Mouse (Mus musculus): ENCODE data around the gene Sbno1. TPM values are rescaled to one million over a fixed set of nuclear protein-coding genes. Genes with fewer than 3 reads are reported as not detected.
A peak's percentile ranks its signal among the peaks of the same experiment; 100 is the strongest.

Sbno1 gene
- polyA plus RNA-seq, 1 experiment from 2014 or later: 83.7 TPM

GRCm38 (mm10) chr5:124456762-124457161, 31.0 kb upstream of the Sbno1 start:
- peaks cover 29% of the 10 kb centered on the region for H3K36me3 ChIP-seq (ENCODE audit: control insufficient read depth, insufficient read depth, low read length)
- H3K27me3 ChIP-seq (replicated peaks; ENCODE audit: control insufficient read depth, insufficient read depth, low read length): no peaks in the 10 kb centered on the region
- peaks cover 10% of the 10 kb centered on the region; the same call in 1 of the 2 replicates for H3K4me1 ChIP-seq (ENCODE audit: control insufficient read depth, insufficient read depth, low read length)
- H3K4me2 ChIP-seq (ENCODE audit: low read depth, low read length): no peak overlapping the region
- H3K9ac ChIP-seq (ENCODE audit: low read depth, low read length): no peak overlapping the region
- ATAC-seq: no peak
- H3K27ac ChIP-seq (ENCODE audit: low read length): no peak overlapping the region
- H3K4me3 ChIP-seq (ENCODE audit: low read length): no peak overlapping the region
- 94% methylated on average over 6 of the region's 6 CpGs for WGBS
- H3K9me3 ChIP-seq (ENCODE audit: control insufficient read depth, low read length): no peaks in the 10 kb centered on the region

- Histone ChIP-seq H3K9ac (ENCODE audit: low read depth, low read length) (peak overlapping the region; percentile 17; the same call in 1 of the 2 replicates), H3K4me1 (ENCODE audit: control insufficient read depth, insufficient read depth, low read length) (peaks cover 24% of the 10 kb centered on the region; the same call in 1 of the 2 replicates), H3K27me3 (replicated peaks; ENCODE audit: control insufficient read depth, insufficient read depth, low read length) (no peaks in the 10 kb centered on the region), H3K27ac (ENCODE audit: low read length) (peak overlapping the region; percentile 13; the same call in 1 of the 2 replicates), H3K4me2 (ENCODE audit: low read depth, low read length) (no peak overlapping the region), H3K9me3 (ENCODE audit: control insufficient read depth, low read length) (no peaks in the 10 kb centered on the region), H3K4me3 (ENCODE audit: low read length) (no peak overlapping the region), H3K36me3 (ENCODE audit: control insufficient read depth, insufficient read depth, low read length) (peaks cover 28% of the 10 kb centered on the region)
- no peak for ATAC-seq
- 75% methylated on average over 1 of the region's 1 CpGs for WGBS
These were observed 28.2 kb upstream of the Sbno1 start for GRCm38 (mm10) chr5:124454082-124454419.

DNA sequence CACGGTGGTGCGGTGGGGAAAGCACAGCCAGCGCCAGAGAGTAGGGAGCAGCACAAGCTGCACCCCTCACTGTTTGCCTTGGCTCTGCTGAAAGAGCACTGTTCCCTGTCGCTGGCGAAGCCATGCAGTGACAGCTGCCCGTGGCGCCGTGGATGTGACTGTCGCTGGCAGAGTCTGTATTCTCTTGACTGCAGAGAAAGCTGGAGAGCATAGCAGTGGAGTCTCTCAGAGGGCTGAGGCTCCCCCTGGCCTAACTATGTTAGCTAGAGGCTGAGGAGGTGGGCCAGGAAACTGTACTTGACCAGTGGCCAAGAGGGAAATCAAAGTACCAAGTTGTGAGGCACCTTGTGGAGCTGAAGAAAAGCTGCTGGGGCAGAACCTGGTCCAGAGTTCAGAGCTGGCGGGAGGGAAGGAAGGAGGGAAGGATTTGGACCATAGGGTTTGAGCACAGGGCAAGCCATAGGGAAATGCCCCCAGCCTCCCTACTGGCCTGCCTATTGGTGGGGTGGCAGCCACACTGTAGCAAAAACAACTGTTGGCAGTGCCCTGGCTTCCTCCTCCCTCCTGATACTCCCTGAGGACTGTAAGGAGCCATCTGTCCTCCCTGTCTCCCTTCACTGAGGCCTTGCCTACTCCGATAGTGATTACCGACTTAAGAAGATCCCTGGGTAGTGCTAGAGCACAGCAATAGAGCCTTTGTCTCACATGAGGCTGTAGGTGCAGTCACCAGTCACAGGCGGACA, 27.7 kb upstream of the Sbno1 start:
- no peaks in the 10 kb centered on the region for H3K27me3 ChIP-seq (replicated peaks; ENCODE audit: control insufficient read depth, insufficient read depth, low read length)
- H3K9ac ChIP-seq (ENCODE audit: low read depth, low read length): peak overlapping the region; percentile 26; the same call in 1 of the 2 replicates
- no peak for ATAC-seq
- no peaks in the 10 kb centered on the region for H3K9me3 ChIP-seq (ENCODE audit: control insufficient read depth, low read length)
- peaks cover 31% of the 10 kb centered on the region for H3K36me3 ChIP-seq (ENCODE audit: control insufficient read depth, insufficient read depth, low read length)
- 78% methylated on average over 13 of the region's 13 CpGs for WGBS
- H3K4me1 ChIP-seq (ENCODE audit: control insufficient read depth, insufficient read depth, low read length): peaks cover 30% of the 10 kb centered on the region
- H3K4me3 ChIP-seq (ENCODE audit: low read length): no peak overlapping the region
- peak overlapping the region; percentile 15; the same call in 1 of the 2 replicates for H3K4me2 ChIP-seq (ENCODE audit: low read depth, low read length)
- peak overlapping the region; percentile 13; the same call in 1 of the 2 replicates for H3K27ac ChIP-seq (ENCODE audit: low read length)

GRCm38 (mm10) chr5:124452494-124453228, 26.9 kb upstream of the Sbno1 start:
- 71% methylated on average over 15 of the region's 15 CpGs for WGBS
- H3K9ac ChIP-seq (ENCODE audit: low read depth, low read length): peak overlapping the region; percentile 26; the same call in 1 of the 2 replicates
- H3K27ac ChIP-seq (ENCODE audit: low read length): peak overlapping the region; percentile 12; the same call in 1 of the 2 replicates
- no peak for ATAC-seq
- no peaks in the 10 kb centered on the region for H3K9me3 ChIP-seq (ENCODE audit: control insufficient read depth, low read length)
- peak overlapping the region; percentile 1; the same call in 1 of the 2 replicates for H3K4me3 ChIP-seq (ENCODE audit: low read length)
- peaks cover 30% of the 10 kb centered on the region for H3K36me3 ChIP-seq (ENCODE audit: control insufficient read depth, insufficient read depth, low read length)
- H3K27me3 ChIP-seq (replicated peaks; ENCODE audit: control insufficient read depth, insufficient read depth, low read length): no peaks in the 10 kb centered on the region
- H3K4me2 ChIP-seq (ENCODE audit: low read depth, low read length): peak overlapping the region; percentile 28
- peaks cover 33% of the 10 kb centered on the region for H3K4me1 ChIP-seq (ENCODE audit: control insufficient read depth, insufficient read depth, low read length)

GRCm38 (mm10) chr5:124450641-124451340, 25.0 kb upstream of the Sbno1 start:
- ATAC-seq: peak; percentile 84
- H3K27me3 ChIP-seq (replicated peaks; ENCODE audit: control insufficient read depth, insufficient read depth, low read length): no peaks in the 10 kb centered on the region
- WGBS: 63% methylated on average over 16 of the region's 16 CpGs
- peak overlapping the region; percentile 50; the same call in 1 of the 2 replicates for H3K9ac ChIP-seq (ENCODE audit: low read depth, low read length)
- H3K9me3 ChIP-seq (ENCODE audit: control insufficient read depth, low read length): no peaks in the 10 kb centered on the region
- H3K4me2 ChIP-seq (ENCODE audit: low read depth, low read length): peak overlapping the region; percentile 34
- peaks cover 42% of the 10 kb centered on the region for H3K4me1 ChIP-seq (ENCODE audit: control insufficient read depth, insufficient read depth, low read length)
- peaks cover 29% of the 10 kb centered on the region for H3K36me3 ChIP-seq (ENCODE audit: control insufficient read depth, insufficient read depth, low read length)
- H3K27ac ChIP-seq (ENCODE audit: low read length): peak overlapping the region; percentile 95
- H3K4me3 ChIP-seq (ENCODE audit: low read length): peak overlapping the region; percentile 22; the same call in 1 of the 2 replicates

- Histone ChIP-seq H3K36me3 (ENCODE audit: control insufficient read depth, insufficient read depth, low read length) (peaks cover 29% of the 10 kb centered on the region), H3K4me1 (ENCODE audit: control insufficient read depth, insufficient read depth, low read length) (peaks cover 42% of the 10 kb centered on the region), H3K27me3 (replicated peaks; ENCODE audit: control insufficient read depth, insufficient read depth, low read length) (no peaks in the 10 kb centered on the region), H3K9ac (ENCODE audit: low read depth, low read length) (peak overlapping the region; percentile 50; the same call in 1 of the 2 replicates), H3K9me3 (ENCODE audit: control insufficient read depth, low read length) (no peaks in the 10 kb centered on the region), H3K4me2 (ENCODE audit: low read depth, low read length) (peak overlapping the region; percentile 40), H3K27ac (ENCODE audit: low read length) (peak overlapping the region; percentile 95), H3K4me3 (ENCODE audit: low read length) (no peak overlapping the region; the same call in 1 of the 2 replicates)
- WGBS: 56% methylated on average over 7 of the region's 7 CpGs
- no peak for ATAC-seq
These were observed 24.2 kb upstream of the Sbno1 start for GRCm38 (mm10) chr5:124450051-124450450.

DNA sequence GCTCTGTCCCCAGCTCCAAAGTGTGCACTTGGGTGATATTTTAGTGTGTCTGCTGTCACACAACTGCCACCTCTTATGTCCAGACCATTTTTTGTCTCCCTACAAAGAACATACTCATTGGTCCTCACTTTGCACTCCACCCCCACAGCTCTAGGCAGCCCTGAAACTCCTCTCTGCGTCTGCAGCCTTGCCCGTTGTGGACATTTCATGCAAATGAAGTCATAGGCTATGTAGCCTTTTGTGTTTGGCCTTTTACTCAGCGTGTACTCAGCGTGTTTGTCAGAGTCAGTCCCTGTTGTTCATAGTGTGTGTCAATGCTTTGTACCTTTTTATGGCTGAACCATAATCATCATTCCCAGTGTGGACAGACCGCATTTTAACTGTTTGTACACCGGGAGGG, 23.7 kb upstream of the Sbno1 start:
- 54% methylated on average over 6 of the region's 6 CpGs for WGBS
- no peak for ATAC-seq

DNA sequence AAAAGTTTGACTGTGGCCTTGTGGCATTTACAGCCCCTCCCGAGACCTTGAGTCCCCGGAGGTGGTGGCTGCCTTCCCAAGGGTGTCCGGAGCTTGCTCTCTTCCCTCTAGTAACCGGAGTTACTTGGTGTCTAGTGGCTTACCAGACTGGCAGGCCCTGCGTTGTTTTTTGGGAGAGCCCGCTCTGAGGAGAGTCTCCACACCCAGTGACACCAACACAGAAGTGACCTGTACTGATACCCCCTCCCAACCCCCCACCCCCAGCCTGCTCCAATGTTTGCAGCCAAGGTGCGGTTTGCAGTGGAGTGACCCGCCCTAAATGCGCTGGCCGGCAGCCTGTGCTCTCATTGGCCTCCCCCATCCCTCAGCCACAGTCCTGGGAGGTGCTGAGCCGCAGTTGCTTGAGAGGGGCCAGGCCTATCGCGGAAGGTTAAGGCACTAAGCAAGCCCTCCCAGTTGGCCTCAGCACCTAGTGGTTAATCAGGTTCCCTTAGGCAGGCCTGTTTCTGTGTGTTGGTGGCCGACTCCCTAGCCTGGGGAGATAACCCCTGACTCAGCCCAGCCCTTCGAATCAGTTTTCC, 20.6 kb upstream of the Sbno1 start:
- peak overlapping the region; percentile 91 for H3K9ac ChIP-seq (ENCODE audit: low read depth, low read length)
- peaks cover 13% of the 10 kb centered on the region; the same call in 1 of the 2 replicates for H3K36me3 ChIP-seq (ENCODE audit: control insufficient read depth, insufficient read depth, low read length)
- no peaks in the 10 kb centered on the region for H3K9me3 ChIP-seq (ENCODE audit: control insufficient read depth, low read length)
- peak; percentile 77 for ATAC-seq
- peak overlapping the region; percentile 96 for H3K27ac ChIP-seq (ENCODE audit: low read length)
- peak overlapping the region; percentile 80 for H3K4me2 ChIP-seq (ENCODE audit: low read depth, low read length)
- peak overlapping the region; percentile 88 for H3K4me3 ChIP-seq (ENCODE audit: low read length)
- 2% methylated on average over 15 of the region's 15 CpGs for WGBS
- H3K4me1 ChIP-seq (ENCODE audit: control insufficient read depth, insufficient read depth, low read length): peaks cover 36% of the 10 kb centered on the region
- no peaks in the 10 kb centered on the region for H3K27me3 ChIP-seq (replicated peaks; ENCODE audit: control insufficient read depth, insufficient read depth, low read length)

More for the DNA sequence above, 23.7 kb upstream of the Sbno1 start:
- Histone ChIP-seq H3K9ac (ENCODE audit: low read depth, low read length) (0 out of 2 replicates have a peak overlapping the region, but pooled peaks have one; percentile 14), H3K27ac (ENCODE audit: low read length) (peak overlapping the region; percentile 55; the same call in 1 of the 2 replicates), H3K4me3 (ENCODE audit: low read length) (0 out of 2 replicates have a peak overlapping the region, but pooled peaks have one; percentile 4), H3K4me2 (ENCODE audit: low read depth, low read length) (peak overlapping the region; percentile 40), H3K36me3 (ENCODE audit: control insufficient read depth, insufficient read depth, low read length) (peaks cover 29% of the 10 kb centered on the region), H3K27me3 (replicated peaks; ENCODE audit: control insufficient read depth, insufficient read depth, low read length) (no peaks in the 10 kb centered on the region), H3K4me1 (ENCODE audit: control insufficient read depth, insufficient read depth, low read length) (peaks cover 47% of the 10 kb centered on the region), H3K9me3 (ENCODE audit: control insufficient read depth, low read length) (no peaks in the 10 kb centered on the region)
